Mouse (Mus musculus) ES-E14 (cell line): ENCODE results near the gene Lin28a.

Source experiments
- CHD2 ChIP-seq: IDR thresholded peaks from 2 replicates; pipeline ENCODE4 v1.6.1; 2014; ENCODE audit warnings: mild to moderate bottlenecking, low read depth, low read length, inconsistent platforms
- ZC3H11A ChIP-seq: IDR thresholded peaks from 2 replicates; pipeline ENCODE4 v1.6.1; 2012; ENCODE audit warnings: low read depth, mild to moderate bottlenecking, inconsistent platforms, low read length, borderline replicate concordance

GRCm38 (mm10) chr4:134058908-134059307 lies 40.3 kb upstream of the Lin28a start:
- TF ChIP-seq CHD2 (no peak), ZC3H11A (no peak)
